Mouse (Mus musculus) embryo, embryonic 10 days (tissue): ENCODE results near the gene Il6.
"Not testable (repeated sequence)": the region's sequence is repeated elsewhere in the genome, so short reads cannot be mapped to it uniquely, and the experiment has no call there.

Source experiments
- DNase-seq: peaks from one replicate; pipeline ENCODE4 v3.0.0-alpha.2; 2015; ENCODE audit warnings: low spot score

Gene Il6

GRCm38 (mm10) chr5:30012726-30013503 is at the start of gene Il6:
Il6 (plus strand) TSS chr5:30013114.
- DNase-seq, result peak; percentile 21

- no peak for DNase-seq
Measured at GRCm38 (mm10) chr5:29963488-29963887, 49.4 kb upstream of the Il6 start.

- no peak for DNase-seq
Measured at GRCm38 (mm10) chr5:29970212-29970611, 42.7 kb upstream of the Il6 start.

GRCm38 (mm10) chr5:29972796-29973195 is 40.1 kb upstream of the Il6 start:
- DNase-seq, result no peak

GRCm38 (mm10) chr5:29973533-29973932 is 39.4 kb upstream of the Il6 start:
- no peak for DNase-seq

- DNase-seq, result no peak
Measured at GRCm38 (mm10) chr5:29974115-29974514, 38.8 kb upstream of the Il6 start.

GRCm38 (mm10) chr5:29993583-29993982 is 19.3 kb upstream of the Il6 start:
- DNase-seq, result no peak

- no peak for DNase-seq
Measured at GRCm38 (mm10) chr5:29994344-29994743, 18.6 kb upstream of the Il6 start.

- no peak for DNase-seq
Measured at GRCm38 (mm10) chr5:29997351-29997750, 15.6 kb upstream of the Il6 start.

GRCm38 (mm10) chr5:30000921-30001320 is 12.0 kb upstream of the Il6 start:
- DNase-seq, result no peak

- peak; percentile 44 for DNase-seq
Measured at GRCm38 (mm10) chr5:30014580-30014979, 1.7 kb downstream of the Il6 start.

- DNase-seq, result not testable (repeated sequence)
Measured at GRCm38 (mm10) chr5:30035862-30036261, 22.9 kb downstream of the Il6 start.

GRCm38 (mm10) chr5:30037111-30037510 is 24.2 kb downstream of the Il6 start:
- DNase-seq, result not testable (repeated sequence)

- not testable (repeated sequence) for DNase-seq
Measured at GRCm38 (mm10) chr5:30039324-30039723, 26.4 kb downstream of the Il6 start.

GRCm38 (mm10) chr5:30039841-30040240 is 26.9 kb downstream of the Il6 start:
- DNase-seq, result not testable (repeated sequence)

- DNase-seq, result no peak
Measured at GRCm38 (mm10) chr5:30058216-30058731, 45.4 kb downstream of the Il6 start.

- not testable (repeated sequence) for DNase-seq
Measured at GRCm38 (mm10) chr5:30059607-30060006, 46.7 kb downstream of the Il6 start.

- no peak for DNase-seq
Measured at GRCm38 (mm10) chr5:30067726-30068125, 54.8 kb downstream of the Il6 start.
